Mouse (Mus musculus) stomach, postnatal 0 days (tissue): ENCODE data around the gene Lhx6. TPM values are rescaled to one million over a fixed set of nuclear protein-coding genes. Genes with fewer than 3 reads are reported as not detected.
"Not testable (repeated sequence)": the region's sequence is repeated elsewhere in the genome, so short reads cannot be mapped to it uniquely, and the experiment has no call there.

Experiments
- ATAC-seq: fragments of 200-750 bp; cut with Nextera tagmentation; 2 replicates; pipeline ENCODE4 v1.8.0; 2017; ENCODE audit not compliant: low FRiP score, low TSS enrichment
- DNase-seq: peaks from one replicate; pipeline ENCODE4 v3.0.0-alpha.2; 2016; ENCODE audit warnings: low spot score
- H3K27ac ChIP-seq: fragments of 300-500 bp; sonication (generic); replicated peaks from 2 replicates; pipeline ENCODE4 v1.5.1; 2014; ENCODE audit warnings: mild to moderate bottlenecking, control low read depth
- H3K27me3 ChIP-seq: fragments of 300-500 bp; sonication (generic); 2 replicates; pipeline ENCODE4 v1.6.1; 2014; ENCODE audit warnings: low read length; ENCODE audit not compliant: control insufficient read depth, insufficient read depth
- H3K36me3 ChIP-seq: fragments of 300-500 bp; sonication (generic); 2 replicates; pipeline ENCODE4 v1.6.1; 2014; ENCODE audit warnings: low read length, mixed read lengths; ENCODE audit not compliant: control insufficient read depth, insufficient read depth
- H3K4me1 ChIP-seq: fragments of 300-500 bp; sonication (generic); replicated peaks from 2 replicates; pipeline ENCODE4 v1.6.1; 2014; ENCODE audit warnings: antibody characterized with exemption; ENCODE audit not compliant: control insufficient read depth, insufficient read depth
- H3K4me2 ChIP-seq: fragments of 300-500 bp; sonication (generic); replicated peaks from 2 replicates; pipeline ENCODE4 v1.6.1; 2014; ENCODE audit warnings: low read depth, mild to moderate bottlenecking, control low read depth, moderate library complexity
- H3K4me3 ChIP-seq: fragments of 300-500 bp; sonication (generic); 2 replicates; pipeline ENCODE4 v1.5.1; 2014; ENCODE audit warnings: low read depth, low read length, control low read depth
- H3K9ac ChIP-seq: fragments of 300-500 bp; sonication (generic); 2 replicates; pipeline ENCODE4 v1.6.1; 2014; ENCODE audit warnings: mild to moderate bottlenecking, low read length, control low read depth, mixed read lengths
- H3K9me3 ChIP-seq: fragments of 300-500 bp; sonication (generic); 2 replicates; pipeline ENCODE4 v1.6.1; 2016; ENCODE audit warnings: low read length; ENCODE audit not compliant: control insufficient read depth
- CTCF ChIP-seq: IDR thresholded peaks from 2 replicates; pipeline ENCODE4 v1.5.1; 2016; ENCODE audit warnings: antibody characterized with exemption, low read depth, mild to moderate bottlenecking, moderate library complexity
- EP300 ChIP-seq: optimal IDR thresholded peaks from 2 replicates; pipeline ENCODE3; 2016; ENCODE audit warnings: antibody characterized with exemption
- WGBS: fragments of 180-500 bp; shearing (Covaris S2); extraction: QIAGEN DNeasy Blood & Tissue Kit; methylation state at CpG from one replicate; pipeline ENCODE4 v1.1.7; 2014; 5-methylcytosine and 5-hydroxymethylcytosine counted together
- polyA plus RNA-seq: library from polyadenylated mRNA; unstranded; fragments of >200 nt; fragmentation: Nextera tagmentation; extraction: Ambion mirVana; gene quantifications from 2 replicates; pipeline ENCODE4 v1.2.1, GENCODE M21; 2015

Gene Lhx6
- 0.41 and 0.79 TPM in 2 replicates for polyA plus RNA-seq

GRCm38 (mm10) chr2:36104956-36105741 lies at the start of gene Lhx6:
Gene Lhx6 (minus strand): TSS chr2:36105408.
- ATAC-seq: peak; percentile 34; the same call in 1 of the 2 replicates
- peak within 1 kb of the TSS; percentile 45 for H3K4me3 ChIP-seq
- peak within 1 kb of the TSS; percentile 41; the same call in 1 of the 2 replicates for H3K9ac ChIP-seq
- TF ChIP-seq EP300 (no peak), CTCF (no peak)
- H3K36me3 ChIP-seq: no peaks in the 10 kb centered on the region
- DNase-seq: peak; percentile 22
- peak within 1 kb of the TSS; percentile 65 for H3K4me2 ChIP-seq
- no peak within 1 kb of the TSS for H3K27ac ChIP-seq
- H3K9me3 ChIP-seq: no peaks in the 10 kb centered on the region
- WGBS: under 1% methylated on average over 50 of the region's 58 CpGs
- no peaks in the 10 kb centered on the region for H3K4me1 ChIP-seq
- peaks cover 18% of the 10 kb centered on the region; the same call in 1 of the 2 replicates for H3K27me3 ChIP-seq

DNA sequence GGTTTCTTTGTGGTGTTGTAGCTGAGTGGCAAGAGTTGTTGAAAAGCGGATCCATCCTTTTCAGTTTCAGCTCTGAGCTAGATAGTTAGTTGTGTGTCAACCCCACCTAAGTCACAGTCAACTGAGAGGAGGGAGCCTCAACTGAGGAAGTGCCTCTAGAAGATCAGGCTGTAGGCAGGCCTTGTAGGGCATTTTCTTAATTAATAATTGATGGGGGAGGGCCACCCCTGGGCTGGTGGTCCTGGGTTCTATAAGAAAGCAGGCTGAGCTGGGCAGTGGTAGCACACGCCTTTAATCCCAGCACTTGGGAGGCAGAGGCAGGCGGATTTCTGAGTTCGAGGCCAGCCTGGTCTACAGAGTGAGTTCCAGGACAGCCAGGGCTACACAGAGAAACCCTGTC lies 47.2 kb upstream of the Lhx6 start:
- not testable (repeated sequence) for H3K36me3 ChIP-seq, H3K4me3 ChIP-seq, H3K9ac ChIP-seq, H3K9me3 ChIP-seq, ATAC-seq, H3K4me2 ChIP-seq, H3K27ac ChIP-seq, H3K4me1 ChIP-seq, DNase-seq, H3K27me3 ChIP-seq
- WGBS: 99% methylated on average over 4 of the region's 4 CpGs

DNA sequence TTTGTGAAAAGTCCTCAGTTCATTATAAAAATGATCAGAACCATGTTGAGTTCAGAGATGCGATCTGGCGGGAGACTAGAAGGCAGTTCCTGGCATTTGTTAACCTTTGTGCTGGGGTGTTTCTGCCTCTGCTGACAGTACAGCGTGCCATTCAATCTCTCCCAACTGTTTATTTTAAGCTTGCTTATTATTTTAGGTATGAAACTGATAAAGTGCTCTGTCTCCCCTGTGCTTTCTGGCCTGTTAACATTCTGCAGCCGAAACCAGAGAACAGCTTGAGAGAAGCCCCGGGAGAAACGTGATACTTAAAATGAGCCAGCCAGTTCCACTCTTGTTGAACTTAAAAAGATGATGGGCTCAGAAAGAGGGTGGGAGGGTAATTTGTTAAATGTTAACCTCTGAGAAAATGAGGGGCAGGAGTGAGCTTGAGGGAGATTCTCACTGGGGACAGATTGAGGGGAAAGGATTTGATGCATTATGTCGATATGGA lies 43.7 kb upstream of the Lhx6 start:
- no peaks in the 10 kb centered on the region for H3K9me3 ChIP-seq
- H3K4me3 ChIP-seq: no peak overlapping the region
- no peak overlapping the region for H3K27ac ChIP-seq
- no peaks in the 10 kb centered on the region for H3K27me3 ChIP-seq
- no peak overlapping the region for H3K9ac ChIP-seq
- no peaks in the 10 kb centered on the region for H3K4me1 ChIP-seq
- DNase-seq: no peak
- no peak for ATAC-seq
- TF ChIP-seq CTCF (no peak), EP300 (no peak)
- H3K4me2 ChIP-seq: no peak overlapping the region
- 57% methylated on average over 7 of the region's 7 CpGs for whole genome bisulfite sequencing
- H3K36me3 ChIP-seq: no peaks in the 10 kb centered on the region

- H3K36me3 ChIP-seq: peaks cover 2% of the 10 kb centered on the region
- no peak overlapping the region; the same call in 1 of the 2 replicates for H3K27ac ChIP-seq
- peaks cover 3% of the 10 kb centered on the region; the same call in 1 of the 2 replicates for H3K4me1 ChIP-seq
- ATAC-seq (no peak), DNase-seq (no peak)
- H3K9ac ChIP-seq: no peak overlapping the region
- no peak for TF ChIP-seq CTCF
- no peak for TF ChIP-seq EP300
- H3K4me2 ChIP-seq: no peak overlapping the region
- H3K9me3 ChIP-seq: no peaks in the 10 kb centered on the region
- no peak overlapping the region for H3K4me3 ChIP-seq
- H3K27me3 ChIP-seq: no peaks in the 10 kb centered on the region
- 31% methylated on average over 2 of the region's 2 CpGs for WGBS
These were observed 33.9 kb upstream of the Lhx6 start for GRCm38 (mm10) chr2:36139096-36139495.

DNA sequence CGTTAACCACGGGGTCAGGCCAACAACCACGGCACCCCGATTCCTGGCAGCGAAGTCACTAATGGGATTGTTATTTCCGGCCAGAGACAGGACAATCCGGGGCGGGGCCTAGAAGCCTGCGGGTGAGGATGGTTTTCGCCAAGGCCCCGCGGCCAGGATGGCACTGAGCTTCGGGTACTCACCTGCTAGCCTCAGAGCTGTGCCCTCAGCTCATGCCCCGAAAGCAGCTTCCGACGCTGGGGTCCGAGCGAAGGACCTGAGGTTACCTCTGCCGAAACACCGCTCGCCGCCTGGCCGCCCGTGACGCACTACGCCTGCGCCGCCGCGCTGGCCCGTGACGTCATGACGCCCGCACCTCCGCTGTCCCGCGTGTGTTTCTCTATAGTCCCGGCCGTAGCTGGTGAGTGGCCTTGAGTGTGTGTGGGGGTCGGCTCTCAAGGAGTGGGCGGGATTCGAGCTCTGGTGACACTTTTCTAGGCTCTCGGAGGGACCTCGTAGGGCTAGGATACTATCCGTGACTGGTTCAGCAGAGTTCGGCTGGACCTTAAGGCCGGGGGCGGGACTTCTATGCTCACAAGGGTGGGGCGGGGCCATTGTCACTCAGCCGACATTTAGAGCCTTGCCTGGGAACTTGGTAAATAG lies 31.2 kb upstream of the Lhx6 start, which contains the start of the genes Mrrf and Rbm18:
Gene Mrrf, plus strand, starts transcription at position 90 of the 642 bp plus-strand sequence.
Gene Rbm18, minus strand, starts transcription at position 474 of the 642 bp plus-strand sequence.
- 0 out of 2 replicates have a peak, but pooled peaks cover 9% of the 10 kb centered on the region for H3K36me3 ChIP-seq
- TF ChIP-seq EP300: no peak
- no peak for TF ChIP-seq CTCF
- H3K4me1 ChIP-seq: peaks cover 3% of the 10 kb centered on the region; the same call in 1 of the 2 replicates
- H3K27ac ChIP-seq: peak within 1 kb of the TSS; percentile 87
- H3K4me3 ChIP-seq: peak within 1 kb of the TSS; percentile 65
- ATAC-seq (peak; percentile 97), DNase-seq (peak; percentile 92)
- H3K4me2 ChIP-seq: peak within 1 kb of the TSS; percentile 74
- H3K27me3 ChIP-seq: no peaks in the 10 kb centered on the region
- H3K9ac ChIP-seq: peak within 1 kb of the TSS; percentile 73
- no peaks in the 10 kb centered on the region for H3K9me3 ChIP-seq
- under 1% methylated on average over 47 of the region's 50 CpGs for WGBS
